Mouse (Mus musculus) heart, postnatal 0 days (tissue): ENCODE measurements at regions not wholly inside any gene's neighbourhood (a gene's known extent, or its start where the extent isn't known, plus 50 kb on each side); places are given as distances from the start of the nearest gene placed in this dataset.

Source experiments
- ATAC-seq: fragments of 200-750 bp; cut with Nextera tagmentation; 2 replicates; pipeline ENCODE4 v1.8.0; 2017; ENCODE audit warnings: low read depth, moderate number of reproducible peaks, moderate library complexity; ENCODE audit not compliant: insufficient read depth
- DNase-seq: peaks from one replicate; pipeline ENCODE4 v3.0.0-alpha.2; 2016; ENCODE audit warnings: low spot score
- H3K27ac ChIP-seq: fragments of 300-500 bp; sonication (generic); 2 replicates; pipeline ENCODE4 v1.5.1; 2014; ENCODE audit warnings: low read depth, mild to moderate bottlenecking
- H3K27me3 ChIP-seq: fragments of 300-500 bp; sonication (generic); 2 replicates; pipeline ENCODE4 v1.6.1; 2014; ENCODE audit warnings: low read length, mixed read lengths; ENCODE audit not compliant: control insufficient read depth, insufficient read depth
- H3K36me3 ChIP-seq: fragments of 300-500 bp; sonication (generic); replicated peaks from 2 replicates; pipeline ENCODE4 v1.6.1; 2014; ENCODE audit warnings: low read length, mixed read lengths; ENCODE audit not compliant: control insufficient read depth, insufficient read depth
- H3K4me1 ChIP-seq: fragments of 300-500 bp; sonication (generic); 2 replicates; pipeline ENCODE4 v1.6.1; 2014; ENCODE audit warnings: antibody characterized with exemption; ENCODE audit not compliant: control insufficient read depth, insufficient read depth
- H3K4me2 ChIP-seq: fragments of 300-500 bp; sonication (generic); 2 replicates; pipeline ENCODE4 v1.6.1; 2014; ENCODE audit warnings: low read depth, mild to moderate bottlenecking, low read length, moderate library complexity
- H3K4me3 ChIP-seq: fragments of 300-500 bp; sonication (generic); 2 replicates; pipeline ENCODE4 v1.5.1; 2014; ENCODE audit warnings: low read depth, low read length
- H3K9ac ChIP-seq: fragments of 300-500 bp; sonication (generic); replicated peaks from 2 replicates; pipeline ENCODE4 v1.6.1; 2014; ENCODE audit warnings: low read depth, low read length, mixed read lengths
- H3K9me3 ChIP-seq: fragments of 300-500 bp; sonication (generic); replicated peaks from 2 replicates; pipeline ENCODE4 v1.6.1; 2016; ENCODE audit warnings: low read length; ENCODE audit not compliant: control insufficient read depth
- CTCF ChIP-seq: IDR thresholded peaks from 2 replicates; pipeline ENCODE4 v1.5.1; 2016; ENCODE audit warnings: antibody characterized with exemption, control low read depth, low read depth
- EP300 ChIP-seq: IDR thresholded peaks from 2 replicates; pipeline ENCODE4 v1.6.1; 2016; ENCODE audit warnings: antibody characterized with exemption, low read depth
- WGBS: fragments of 180-500 bp; shearing (Covaris S2); extraction: QIAGEN DNeasy Blood & Tissue Kit; methylation state at CpG from one replicate; pipeline ENCODE4 v1.1.7; 2014; 5-methylcytosine and 5-hydroxymethylcytosine counted together

GRCm38 (mm10) chr11:17324651-17325050 lies 67.3 kb downstream of the C1d start:
- no peaks in the 10 kb centered on the region for H3K9me3 ChIP-seq
- no peak overlapping the region for H3K9ac ChIP-seq
- no peak for ATAC-seq
- no peaks in the 10 kb centered on the region for H3K36me3 ChIP-seq
- no peaks in the 10 kb centered on the region for H3K4me1 ChIP-seq
- no peaks in the 10 kb centered on the region for H3K27me3 ChIP-seq
- TF ChIP-seq CTCF (no peak), EP300 (no peak)
- no peak for DNase-seq
- no peak overlapping the region for H3K27ac ChIP-seq
- 55% methylated on average over 4 of the region's 4 CpGs for WGBS
- no peak overlapping the region for H3K4me2 ChIP-seq
- no peak overlapping the region for H3K4me3 ChIP-seq

GRCm38 (mm10) chr11:17325731-17326646 lies 68.6 kb downstream of the C1d start:
- H3K36me3 ChIP-seq = no peaks in the 10 kb centered on the region
- DNase-seq = no peak
- no peak for ATAC-seq
- no peaks in the 10 kb centered on the region for H3K4me1 ChIP-seq
- TF ChIP-seq CTCF = no peak
- TF ChIP-seq EP300 = no peak
- H3K4me3 ChIP-seq = no peak overlapping the region
- no peaks in the 10 kb centered on the region for H3K9me3 ChIP-seq
- H3K27me3 ChIP-seq = no peaks in the 10 kb centered on the region
- no peak overlapping the region for H3K27ac ChIP-seq
- H3K9ac ChIP-seq = no peak overlapping the region
- no peak overlapping the region for H3K4me2 ChIP-seq
- WGBS = 71% methylated on average over 10 of the region's 10 CpGs

- no peaks in the 10 kb centered on the region for H3K4me1 ChIP-seq
- no peak overlapping the region for H3K27ac ChIP-seq
- no peak overlapping the region for H3K9ac ChIP-seq
- ATAC-seq (no peak), DNase-seq (no peak)
- H3K9me3 ChIP-seq = no peaks in the 10 kb centered on the region
- no peak overlapping the region for H3K4me3 ChIP-seq
- H3K4me2 ChIP-seq = no peak overlapping the region
- no peaks in the 10 kb centered on the region for H3K36me3 ChIP-seq
- H3K27me3 ChIP-seq = no peaks in the 10 kb centered on the region
- TF ChIP-seq CTCF (no peak), EP300 (no peak)
- 66% methylated on average over 4 of the region's 4 CpGs for WGBS
Observed at GRCm38 (mm10) chr11:17326695-17327094, 69.3 kb downstream of the C1d start.

- DNase-seq = no peak
- H3K9me3 ChIP-seq = no peaks in the 10 kb centered on the region
- no peaks in the 10 kb centered on the region for H3K36me3 ChIP-seq
- no peaks in the 10 kb centered on the region for H3K27me3 ChIP-seq
- TF ChIP-seq EP300 (no peak), CTCF (no peak)
- no peaks in the 10 kb centered on the region for H3K4me1 ChIP-seq
- no peak overlapping the region for H3K4me3 ChIP-seq
- no peak for ATAC-seq
- H3K27ac ChIP-seq = no peak overlapping the region
- 90% methylated on average over 1 of the region's 1 CpGs for WGBS
- no peak overlapping the region for H3K9ac ChIP-seq
- no peak overlapping the region for H3K4me2 ChIP-seq
Observed at GRCm38 (mm10) chr11:17351476-17351875, 94.1 kb downstream of the C1d start.

- DNase-seq (no peak), ATAC-seq (no peak)
- no peaks in the 10 kb centered on the region for H3K27me3 ChIP-seq
- TF ChIP-seq CTCF (no peak), EP300 (no peak)
- no peak overlapping the region for H3K4me3 ChIP-seq
- WGBS = 66% methylated on average over 17 of the region's 17 CpGs
- no peak overlapping the region for H3K27ac ChIP-seq
- no peaks in the 10 kb centered on the region for H3K36me3 ChIP-seq
- H3K4me2 ChIP-seq = no peak overlapping the region
- no peaks in the 10 kb centered on the region for H3K4me1 ChIP-seq
- no peaks in the 10 kb centered on the region for H3K9me3 ChIP-seq
- H3K9ac ChIP-seq = no peak overlapping the region
Observed at GRCm38 (mm10) chr11:17352148-17353130, 95.1 kb downstream of the C1d start.
